Mouse (Mus musculus) spleen, adult 2 months (tissue): ENCODE results near the gene Ttll2.
"Not testable (repeated sequence)": the region's sequence is repeated elsewhere in the genome, so short reads cannot be mapped to it uniquely, and the experiment has no call there.

Source experiments
- CTCF ChIP-seq: fragments of 200-500 bp; IDR thresholded peaks from 2 replicates; pipeline ENCODE4 v1.5.1; 2011; ENCODE audit warnings: mild to moderate bottlenecking, inconsistent platforms; ENCODE audit not compliant: insufficient read depth, insufficient read length, insufficient replicate concordance; ENCODE audit errors: extremely low read depth
- POLR2A ChIP-seq: fragments of 200-500 bp; IDR thresholded peaks from 2 replicates; pipeline ENCODE4 v1.6.1; 2011; ENCODE audit warnings: low read depth, low read length, inconsistent platforms

DNA sequence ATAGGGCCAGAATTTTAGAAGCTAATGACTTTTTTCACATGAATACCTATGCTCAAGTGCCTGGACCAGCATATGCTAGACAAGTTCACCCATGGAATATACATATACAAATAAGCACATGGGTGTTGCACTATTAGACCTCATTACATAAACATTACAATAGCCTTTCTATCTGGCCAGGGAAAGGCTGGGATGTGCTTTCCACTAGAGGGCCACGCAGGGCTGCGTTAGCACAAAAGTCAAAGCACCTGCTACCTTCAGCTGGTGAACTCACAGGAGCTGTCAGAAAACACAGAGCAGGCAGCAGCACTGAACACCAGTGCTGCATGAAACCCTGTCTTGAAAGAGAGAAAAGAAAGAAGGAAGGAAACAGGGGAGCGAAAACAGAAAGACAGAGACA lies 25.4 kb upstream of the Ttll2 start:
- not testable (repeated sequence) for TF ChIP-seq CTCF, POLR2A
